Mouse (Mus musculus): ENCODE results near the gene Ece2. TPM values are rescaled to one million over a fixed set of nuclear protein-coding genes. Genes with fewer than 3 reads are reported as not detected.
"Not testable (repeated sequence)": the region's sequence is repeated elsewhere in the genome, so short reads cannot be mapped to it uniquely, and the experiment has no call there.

The Ece2 gene
- total RNA-seq, 4 experiments from 2014 or later, result 0.12 to 0.40 (median 0.19) TPM; not detected in 1

GRCm38 (mm10) chr16:20621991-20622685, 7.5 kb upstream of the Ece2 start:
- no peak for DNase-seq (ENCODE audit: low spot score in 2 of 2)

GRCm38 (mm10) chr16:20623211-20623610, 6.4 kb upstream of the Ece2 start:
- DNase-seq (ENCODE audit: low spot score in 2 of 2), result no peak

GRCm38 (mm10) chr16:20628871-20629391, 697 bp upstream of the Ece2 start:
- no peak for DNase-seq (ENCODE audit: low spot score in 2 of 2)

- no peak for DNase-seq (ENCODE audit: low spot score in 2 of 2)
Observed at GRCm38 (mm10) chr16:20637410-20637809, 7.8 kb downstream of the Ece2 start.

GRCm38 (mm10) chr16:20638367-20638766, 8.7 kb downstream of the Ece2 start:
- DNase-seq (ENCODE audit: low spot score in 2 of 2), result no peak

- DNase-seq (ENCODE audit: low spot score in 2 of 2), result peak; percentile 39 to 49
Observed at GRCm38 (mm10) chr16:20642161-20642560, 12.5 kb downstream of the Ece2 start.

GRCm38 (mm10) chr16:20643911-20644310, 14.3 kb downstream of the Ece2 start:
- DNase-seq (ENCODE audit: low spot score in 2 of 2), result no peak

- peak; percentile 90 to 94 for DNase-seq (ENCODE audit: low spot score in 2 of 2)
Observed at GRCm38 (mm10) chr16:20651076-20651946, 21.7 kb downstream of the Ece2 start, which contains the start of gene Psmd2. Gene Psmd2, plus strand, starts transcription at chr16:20651652.

GRCm38 (mm10) chr16:20651947-20652310, 22.3 kb downstream of the Ece2 start:
- no peak for DNase-seq (ENCODE audit: low spot score in 2 of 2)

GRCm38 (mm10) chr16:20653315-20653714, 23.7 kb downstream of the Ece2 start:
- no peak for DNase-seq (ENCODE audit: low spot score in 2 of 2)

- DNase-seq (ENCODE audit: low spot score in 2 of 2), result no peak
Observed at GRCm38 (mm10) chr16:20657661-20658060, 28.0 kb downstream of the Ece2 start.

GRCm38 (mm10) chr16:20668013-20668412, 38.4 kb downstream of the Ece2 start, which contains the start of gene Eif4g1:
Gene Eif4g1, plus strand, starts transcription at chr16:20668313.
- not testable (repeated sequence) for DNase-seq (ENCODE audit: low spot score in 2 of 2)

GRCm38 (mm10) chr16:20670291-20670690, 40.7 kb downstream of the Ece2 start:
- DNase-seq (ENCODE audit: low spot score in 2 of 2), result no peak

GRCm38 (mm10) chr16:20671886-20672285, 42.3 kb downstream of the Ece2 start:
- no peak for DNase-seq (ENCODE audit: low spot score in 2 of 2)

- DNase-seq (ENCODE audit: low spot score in 2 of 2), result peak; percentile 94 to 95
Observed at GRCm38 (mm10) chr16:20672500-20672902, 42.9 kb downstream of the Ece2 start.

- peak; percentile 50 to 63 for DNase-seq (ENCODE audit: low spot score in 2 of 2)
Observed at GRCm38 (mm10) chr16:20672965-20673705, 43.5 kb downstream of the Ece2 start.

GRCm38 (mm10) chr16:20673706-20674303, 44.2 kb downstream of the Ece2 start:
- no peak for DNase-seq (ENCODE audit: low spot score in 2 of 2)

GRCm38 (mm10) chr16:20675213-20675612, 45.6 kb downstream of the Ece2 start:
- no peak for DNase-seq (ENCODE audit: low spot score in 2 of 2)

GRCm38 (mm10) chr16:20676702-20677101, 47.1 kb downstream of the Ece2 start:
- no peak for DNase-seq (ENCODE audit: low spot score in 2 of 2)

- no peak for DNase-seq (ENCODE audit: low spot score in 2 of 2)
Observed at GRCm38 (mm10) chr16:20677380-20677779, 47.8 kb downstream of the Ece2 start.

Data from gastrocnemius, adult 8-10 months (tissue).